Mouse (Mus musculus): ENCODE results near the gene Dock2.

Gene Dock2

GRCm38 (mm10) chr11:34202769-34203168 lies 580.9 kb downstream of the Dock2 start:
- no peak for DNase-seq (ENCODE audit: low read depth, low spot score)

DNA sequence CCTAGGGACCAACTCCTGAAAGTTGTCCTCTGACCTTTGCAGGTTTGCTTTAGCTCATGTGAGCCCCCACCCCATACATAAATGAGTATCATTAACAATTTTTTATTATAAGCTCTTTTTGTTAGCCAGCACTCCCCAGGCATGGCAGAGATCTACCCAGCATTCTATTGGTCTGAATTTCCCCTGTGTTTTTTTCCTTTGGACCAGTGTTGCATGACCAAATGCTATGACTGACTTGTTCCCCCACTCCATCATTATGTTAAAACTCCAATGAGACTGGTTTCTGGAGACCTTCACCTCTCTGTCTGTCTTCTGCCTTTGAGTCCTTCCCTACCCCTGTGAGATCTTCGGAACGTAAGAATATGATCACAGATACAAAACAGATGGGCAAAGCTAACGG lies 588.5 kb downstream of the Dock2 start:
- no peak for DNase-seq (ENCODE audit: low read depth, low spot score)

GRCm38 (mm10) chr11:34194158-34194941 lies 589.3 kb downstream of the Dock2 start:
- DNase-seq (ENCODE audit: low read depth, low spot score) = no peak

DNA sequence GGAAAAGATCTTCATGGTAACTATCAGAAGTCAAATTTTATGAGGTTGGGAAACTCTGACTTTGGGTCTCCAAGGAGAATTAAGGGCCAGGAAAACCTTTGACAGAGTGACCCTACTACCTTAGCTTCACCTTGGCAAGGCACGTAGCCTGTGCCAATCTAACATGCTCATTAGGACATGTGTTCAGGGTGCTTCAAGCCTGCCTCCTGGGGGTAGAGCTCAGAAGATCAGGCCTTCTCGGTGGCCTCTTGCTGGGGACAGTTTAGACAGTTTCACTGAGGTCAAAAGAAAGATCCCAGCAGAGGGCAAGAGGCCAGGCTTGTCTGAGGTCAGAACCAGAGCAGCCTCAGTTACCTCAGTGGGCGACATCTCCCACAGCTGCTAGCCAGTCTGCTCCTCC lies 590.0 kb downstream of the Dock2 start:
- DNase-seq (ENCODE audit: low read depth, low spot score) = no peak

DNA sequence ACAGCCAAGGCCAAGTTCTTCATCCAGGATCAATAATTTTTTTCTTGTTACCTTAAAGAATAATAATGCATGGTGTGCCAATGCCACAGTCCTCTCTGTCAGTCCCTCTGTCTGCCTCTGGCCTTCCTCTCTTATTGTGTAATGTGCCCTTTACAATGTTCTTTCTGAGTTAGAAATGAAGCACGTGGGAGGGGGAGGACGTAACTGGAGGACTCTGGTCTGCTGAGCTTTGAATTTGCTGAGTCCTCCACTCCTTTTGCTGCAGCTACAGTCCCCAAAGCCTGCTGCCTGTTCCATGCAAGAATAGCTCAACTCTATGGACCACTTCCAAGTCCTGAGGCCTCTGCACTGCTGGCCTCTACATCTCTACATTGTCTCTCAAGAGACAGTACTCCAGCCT lies 599.4 kb downstream of the Dock2 start:
- no peak for DNase-seq (ENCODE audit: low read depth, low spot score)

GRCm38 (mm10) chr11:34181214-34182117 lies 602.2 kb downstream of the Dock2 start:
- DNase-seq (ENCODE audit: low read depth, low spot score) = no peak

DNA sequence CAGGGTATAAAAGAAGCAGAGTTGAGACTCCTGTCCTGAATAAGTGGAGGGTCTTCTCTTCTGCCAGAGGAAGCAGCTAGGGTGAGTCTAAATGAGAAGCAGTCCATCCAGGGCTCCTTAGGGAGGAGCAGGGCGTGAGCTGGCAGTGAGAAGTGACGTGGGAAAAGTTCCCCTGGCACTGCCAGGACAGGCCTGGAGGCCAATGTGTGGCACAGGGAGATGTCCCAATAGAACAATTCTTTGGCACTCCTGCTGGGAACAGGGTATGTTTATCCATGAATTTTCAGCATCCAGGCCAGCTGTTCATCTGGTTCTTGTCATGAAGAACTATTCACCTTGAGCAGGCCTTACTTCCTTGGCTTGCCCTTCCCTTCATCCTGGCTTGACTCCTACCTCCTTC lies 604.9 kb downstream of the Dock2 start:
- DNase-seq (ENCODE audit: low read depth, low spot score) = no peak
